Mouse (Mus musculus) brain, embryonic 14.5 days (tissue): Measurements from ENCODE around the gene Msantd2. TPM values are rescaled to one million over a fixed set of nuclear protein-coding genes. Genes with fewer than 3 reads are reported as not detected.

Experiments
- DNase-seq: peaks from one replicate; pipeline ENCODE4 v3.0.0-alpha.2; 2011; ENCODE audit warnings: low read depth
- CTCF ChIP-seq: fragments of 200-500 bp; IDR thresholded peaks from 2 replicates; pipeline ENCODE4 v1.5.1; 2012; ENCODE audit warnings: inconsistent platforms, mild to moderate bottlenecking, moderate library complexity, borderline replicate concordance; ENCODE audit not compliant: insufficient read depth, insufficient read length; ENCODE audit errors: extremely low read depth
- POLR2A ChIP-seq: fragments of 200-500 bp; IDR thresholded peaks from 2 replicates; pipeline ENCODE4 v1.6.1; 2012; ENCODE audit warnings: mild to moderate bottlenecking, inconsistent platforms, borderline replicate concordance; ENCODE audit not compliant: poor library complexity, insufficient read depth, insufficient read length, severe bottlenecking; ENCODE audit errors: extremely low read depth
- polyA plus RNA-seq: library from polyadenylated mRNA; depleted of rRNA; stranded (reverse); fragments of >200 nt; gene quantifications from 2 replicates; pipeline ENCODE4 v1.2.3, GENCODE M21; 2012; rRNA removed

Gene Msantd2
- polyA plus RNA-seq: 65.0 and 72.6 TPM in 2 replicates

GRCm38 (mm10) chr9:37488611-37489396, at the start of gene Msantd2:
Gene Msantd2 (plus strand): TSS chr9:37489319.
- DNase-seq: peak; percentile 92
- TF ChIP-seq POLR2A (peak; percentile 97), CTCF (no peak)

GRCm38 (mm10) chr9:37452401-37452800, 36.7 kb upstream of the Msantd2 start:
- DNase-seq: peak; percentile 45
- no peak for TF ChIP-seq CTCF
- no peak for TF ChIP-seq POLR2A

- no peak for TF ChIP-seq POLR2A
- no peak for TF ChIP-seq CTCF
- peak; percentile 37 for DNase-seq
Measured at GRCm38 (mm10) chr9:37453328-37453727, 35.8 kb upstream of the Msantd2 start.

GRCm38 (mm10) chr9:37454011-37454492, 35.1 kb upstream of the Msantd2 start:
- DNase-seq: peak; percentile 95
- TF ChIP-seq CTCF: no peak

- TF ChIP-seq CTCF (no peak), POLR2A (no peak)
- peak; percentile 89 for DNase-seq
Measured at GRCm38 (mm10) chr9:37454991-37455390, 34.1 kb upstream of the Msantd2 start.

- TF ChIP-seq CTCF (no peak), POLR2A (no peak)
- peak; percentile 38 for DNase-seq
Measured at GRCm38 (mm10) chr9:37455868-37456267, 33.3 kb upstream of the Msantd2 start.

GRCm38 (mm10) chr9:37456481-37456910, 32.6 kb upstream of the Msantd2 start:
- TF ChIP-seq POLR2A: no peak
- TF ChIP-seq CTCF: no peak

GRCm38 (mm10) chr9:37457151-37457550, 32.0 kb upstream of the Msantd2 start:
- no peak for DNase-seq
- no peak for TF ChIP-seq POLR2A
- no peak for TF ChIP-seq CTCF

More at GRCm38 (mm10) chr9:37456481-37456910, 32.6 kb upstream of the Msantd2 start:
- DNase-seq: peak; percentile 96

- TF ChIP-seq POLR2A: no peak
- TF ChIP-seq CTCF: no peak
- DNase-seq: peak; percentile 25
Measured at GRCm38 (mm10) chr9:37459665-37460042, 29.5 kb upstream of the Msantd2 start.

- TF ChIP-seq CTCF (no peak), POLR2A (peak; percentile 41; the same call in 1 of the 2 replicates)
Measured at GRCm38 (mm10) chr9:37460043-37460960, 28.8 kb upstream of the Msantd2 start.

GRCm38 (mm10) chr9:37460961-37461340, 28.2 kb upstream of the Msantd2 start:
- TF ChIP-seq CTCF (no peak), POLR2A (no peak)
- DNase-seq: no peak

More at GRCm38 (mm10) chr9:37460043-37460960, 28.8 kb upstream of the Msantd2 start:
- DNase-seq: peak; percentile 64

- DNase-seq: peak; percentile 16
Measured at GRCm38 (mm10) chr9:37461571-37461970, 27.5 kb upstream of the Msantd2 start.

More at GRCm38 (mm10) chr9:37461571-37461970, 27.5 kb upstream of the Msantd2 start:
- TF ChIP-seq CTCF (no peak), POLR2A (no peak)
